Mouse (Mus musculus) thymus, adult 2 months (tissue): ENCODE measurements around the gene Sec22a. TPM values are rescaled to one million over a fixed set of nuclear protein-coding genes. Genes with fewer than 3 reads are reported as not detected.

Experiments
- DNase-seq: peaks from one replicate; pipeline ENCODE4 v3.0.0; 2021
- H3K27ac ChIP-seq: fragments of 200-500 bp; 2 replicates; pipeline ENCODE4 v1.5.1; 2012; ENCODE audit warnings: low read length, control low read depth; ENCODE audit not compliant: control insufficient read depth, insufficient read depth
- H3K27me3 ChIP-seq: fragments of 200-500 bp; 2 replicates; pipeline ENCODE4 v1.6.1; 2012; ENCODE audit warnings: mild to moderate bottlenecking, low read length, moderate library complexity, mixed read lengths; ENCODE audit not compliant: control insufficient read depth, insufficient read depth
- H3K36me3 ChIP-seq: fragments of 200-500 bp; 2 replicates; pipeline ENCODE4 v1.6.1; 2012; ENCODE audit warnings: mild to moderate bottlenecking, low read length, moderate library complexity; ENCODE audit not compliant: control insufficient read depth, insufficient read depth
- H3K4me1 ChIP-seq: fragments of 200-500 bp; replicated peaks from 2 replicates; pipeline ENCODE4 v1.6.1; 2012; ENCODE audit warnings: low read length; ENCODE audit not compliant: control insufficient read depth, insufficient read depth
- H3K4me3 ChIP-seq: fragments of 200-500 bp; 2 replicates; pipeline ENCODE4 v1.5.1; 2012; ENCODE audit warnings: mild to moderate bottlenecking, low read length, control low read depth, moderate library complexity; ENCODE audit not compliant: control insufficient read depth, insufficient read depth
- CTCF ChIP-seq: fragments of 200-500 bp; IDR thresholded peaks from 2 replicates; pipeline ENCODE4 v1.5.1; 2012; ENCODE audit warnings: mild to moderate bottlenecking, control low read depth, low read length, moderate library complexity, borderline replicate concordance; ENCODE audit not compliant: control insufficient read depth, poor library complexity, insufficient read depth; ENCODE audit errors: extremely low read depth
- POLR2A ChIP-seq: fragments of 200-500 bp; IDR thresholded peaks from 2 replicates; pipeline ENCODE4 v1.6.1; 2012; ENCODE audit warnings: mild to moderate bottlenecking, low read length, control low read depth, moderate library complexity; ENCODE audit not compliant: control insufficient read depth, poor library complexity, insufficient read depth; ENCODE audit errors: extremely low read depth
- WGBS: fragments of 180-500 bp; shearing (Covaris S2); methylation state at CpG from one replicate; pipeline ENCODE4 v1.1.7; 2018; 5-methylcytosine and 5-hydroxymethylcytosine counted together
- polyA plus RNA-seq: library from polyadenylated mRNA; depleted of rRNA; stranded (reverse); fragments of >200 nt; gene quantifications from 2 replicates; pipeline ENCODE4 v1.2.3, GENCODE M21; 2012

The Sec22a gene
- polyA plus RNA-seq, 1 experiment, result 11.1 TPM

DNA sequence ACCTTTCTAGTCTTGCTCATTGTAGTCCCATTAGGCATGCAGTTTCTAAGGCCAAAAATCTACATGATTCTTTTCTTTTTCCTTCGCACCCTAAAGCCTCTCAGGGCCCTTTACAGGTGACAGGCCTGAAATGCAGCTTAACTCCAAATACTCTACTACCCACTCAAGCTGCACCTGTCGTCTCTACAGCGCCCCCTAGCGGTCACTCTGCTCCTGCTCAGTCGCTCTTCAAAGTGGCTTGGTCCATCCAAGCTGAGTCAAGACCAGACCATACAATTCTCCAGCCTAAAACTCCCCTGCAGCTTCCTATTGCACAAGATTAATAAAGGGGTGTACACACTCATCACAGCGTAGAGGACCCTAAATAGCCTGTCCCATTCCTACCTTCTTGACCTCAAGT is 3.1 kb downstream of the Sec22a start:
- WGBS, result 46% methylated on average over 6 of the region's 6 CpGs
- Histone ChIP-seq H3K4me3 (no peak overlapping the region), H3K27me3 (no peaks in the 10 kb centered on the region), H3K27ac (no peak overlapping the region), H3K36me3 (no peaks in the 10 kb centered on the region), H3K4me1 (peaks cover 5% of the 10 kb centered on the region)
- TF ChIP-seq POLR2A, result no peak
- peak; percentile 90; the same call in 1 of the 2 replicates for TF ChIP-seq CTCF
- peak; percentile 67 for DNase-seq

DNA sequence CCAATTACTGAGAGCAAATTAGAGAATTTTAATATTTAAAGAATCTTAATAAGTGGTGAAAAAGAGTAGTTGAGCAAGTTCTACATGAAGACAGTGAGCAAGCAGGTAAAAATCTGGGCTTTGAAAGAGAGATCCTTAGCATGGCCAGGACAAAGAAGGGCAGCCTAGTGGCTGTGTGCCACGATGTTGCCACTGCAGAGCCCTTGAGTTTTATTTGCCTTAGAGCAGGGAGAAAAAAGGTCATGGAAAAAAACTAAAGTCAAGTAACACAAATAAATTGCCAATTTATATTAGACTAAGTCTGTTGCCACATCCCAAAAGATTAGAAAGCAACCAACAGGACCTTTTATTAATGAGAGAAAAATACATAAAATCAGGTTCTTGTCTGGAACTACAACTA is 6.3 kb downstream of the Sec22a start:
- no peaks in the 10 kb centered on the region for H3K27me3 ChIP-seq
- WGBS, result 98% methylated on average over 1 of the region's 1 CpGs
- H3K4me3 ChIP-seq, result no peak overlapping the region
- no peaks in the 10 kb centered on the region for H3K36me3 ChIP-seq
- no peaks in the 10 kb centered on the region for H3K4me1 ChIP-seq
- TF ChIP-seq CTCF (no peak), POLR2A (no peak)
- H3K27ac ChIP-seq, result no peak overlapping the region
- no peak for DNase-seq

DNA sequence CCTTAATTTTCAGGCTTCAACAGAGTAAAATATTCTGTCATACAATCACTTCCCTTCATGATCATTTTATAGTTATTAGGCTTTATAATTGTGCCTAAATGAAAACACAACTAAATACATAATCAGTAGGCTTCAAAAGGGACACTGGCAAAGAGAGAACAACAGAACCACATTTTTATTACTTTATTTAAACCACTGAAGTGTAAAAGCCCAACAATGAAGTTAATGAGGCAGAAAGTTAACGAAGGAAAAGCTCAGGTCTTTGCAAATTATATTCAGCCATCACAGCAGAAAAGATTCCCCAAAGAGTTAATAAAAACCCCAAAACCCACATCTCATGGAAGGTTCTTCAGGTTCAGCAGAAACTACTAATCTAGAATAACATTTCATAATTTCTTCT is 33.3 kb downstream of the Sec22a start:
- Histone ChIP-seq H3K27me3 (no peaks in the 10 kb centered on the region), H3K4me3 (no peak overlapping the region), H3K27ac (no peak overlapping the region), H3K4me1 (no peaks in the 10 kb centered on the region), H3K36me3 (no peaks in the 10 kb centered on the region)
- 95% methylated on average over 1 of the region's 1 CpGs for WGBS
- TF ChIP-seq POLR2A (no peak), CTCF (no peak)
- no peak for DNase-seq

DNA sequence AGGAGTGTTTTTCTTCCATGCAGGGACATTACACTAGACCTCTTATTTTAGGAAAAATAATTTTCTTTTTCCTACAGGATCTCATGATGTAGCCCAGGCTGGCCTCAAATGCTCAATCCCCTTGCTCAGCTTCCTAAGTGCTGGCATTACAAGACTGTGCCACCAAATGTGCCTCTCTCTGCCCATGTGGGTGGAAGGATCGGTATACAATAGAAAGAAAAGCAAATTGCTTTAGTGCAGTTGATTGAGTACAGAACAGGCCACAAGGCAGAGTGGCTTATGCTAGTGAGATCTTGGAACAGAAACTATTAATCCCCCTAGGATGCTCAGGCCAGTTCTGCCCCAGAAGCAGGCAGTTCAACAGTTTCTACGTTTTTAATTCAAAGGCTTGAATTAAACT is 43.9 kb downstream of the Sec22a start:
- no peaks in the 10 kb centered on the region for H3K4me1 ChIP-seq
- WGBS, result 94% methylated on average over 2 of the region's 2 CpGs
- H3K27ac ChIP-seq, result no peak overlapping the region
- no peaks in the 10 kb centered on the region for H3K27me3 ChIP-seq
- no peaks in the 10 kb centered on the region for H3K36me3 ChIP-seq
- H3K4me3 ChIP-seq, result no peak overlapping the region
- no peak for DNase-seq
- TF ChIP-seq CTCF (no peak), POLR2A (no peak)

DNA sequence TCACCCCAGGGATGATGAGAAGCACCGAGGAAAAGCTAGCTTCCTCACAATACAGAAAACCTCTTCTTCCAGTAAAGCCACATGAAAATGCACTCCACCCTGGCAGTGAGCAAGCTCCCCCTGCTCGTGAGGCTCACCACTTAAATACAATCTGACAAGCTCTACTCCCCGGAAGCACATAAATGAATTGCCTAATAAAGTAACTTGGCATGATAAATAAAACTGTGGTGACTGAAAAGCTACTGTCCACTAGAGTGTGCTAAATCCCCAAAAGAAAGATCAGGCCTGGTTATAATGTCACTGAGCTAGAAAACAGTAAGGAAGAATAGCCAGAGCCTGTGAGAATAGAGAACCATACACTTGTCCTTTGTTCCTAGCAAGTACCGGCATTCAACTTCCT is 44.4 kb downstream of the Sec22a start:
- Histone ChIP-seq H3K4me1 (no peaks in the 10 kb centered on the region), H3K27ac (no peak overlapping the region), H3K4me3 (no peak overlapping the region), H3K36me3 (no peaks in the 10 kb centered on the region), H3K27me3 (no peaks in the 10 kb centered on the region)
- DNase-seq, result no peak
- no peak for TF ChIP-seq CTCF
- no peak for TF ChIP-seq POLR2A
- WGBS, result 63% methylated on average over 4 of the region's 4 CpGs

DNA sequence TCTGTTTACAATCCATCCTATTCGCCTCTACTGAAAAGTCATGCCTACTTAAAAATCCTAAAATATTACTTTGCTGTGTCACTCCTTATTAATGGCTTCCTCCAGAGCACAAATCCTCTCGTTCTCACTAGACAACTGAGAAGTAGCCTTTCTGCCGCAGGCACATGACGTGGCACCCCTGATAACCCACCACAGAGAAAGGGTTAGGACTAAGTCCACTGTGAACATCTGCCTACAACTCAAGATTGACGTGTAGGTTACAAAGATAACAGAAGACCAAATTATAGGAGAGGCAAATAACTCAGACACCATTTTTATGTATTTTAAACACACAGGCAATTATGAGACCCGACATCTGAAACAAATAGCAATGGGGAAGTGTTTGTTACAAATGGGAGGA is 45.3 kb downstream of the Sec22a start:
- Histone ChIP-seq H3K4me3 (no peak overlapping the region), H3K27me3 (no peaks in the 10 kb centered on the region), H3K27ac (no peak overlapping the region), H3K4me1 (no peaks in the 10 kb centered on the region), H3K36me3 (no peaks in the 10 kb centered on the region)
- 93% methylated on average over 6 of the region's 6 CpGs for WGBS
- DNase-seq, result no peak
- no peak for TF ChIP-seq POLR2A
- no peak for TF ChIP-seq CTCF

DNA sequence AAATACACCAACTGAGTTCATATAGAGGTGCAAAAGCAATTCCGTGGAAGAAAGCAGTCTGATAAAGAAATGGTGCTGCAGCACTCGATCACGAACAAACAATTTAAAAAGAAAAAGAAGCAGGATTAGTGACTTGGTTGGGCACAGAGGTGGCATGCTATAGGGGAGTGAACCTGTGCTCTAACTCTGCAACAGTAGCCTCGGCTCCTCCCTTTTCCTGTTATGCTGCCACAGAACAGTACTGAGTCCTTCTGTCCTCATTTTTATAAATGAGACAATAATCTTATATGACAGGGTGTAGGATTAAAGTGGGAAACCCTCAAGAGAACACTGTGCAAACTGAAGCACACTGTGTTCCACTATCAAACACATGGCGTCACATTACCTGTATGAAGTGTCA is 46.3 kb downstream of the Sec22a start:
- H3K4me3 ChIP-seq, result no peak overlapping the region
- TF ChIP-seq CTCF (no peak), POLR2A (no peak)
- H3K4me1 ChIP-seq, result no peaks in the 10 kb centered on the region
- H3K36me3 ChIP-seq, result no peaks in the 10 kb centered on the region
- WGBS, result 79% methylated on average over 5 of the region's 5 CpGs
- H3K27me3 ChIP-seq, result no peaks in the 10 kb centered on the region
- no peak for DNase-seq
- no peak overlapping the region for H3K27ac ChIP-seq
